24 mouse cellular contexts compared by ENCODE assay signal in genomic region chr4:98047369-98047768, GRCm38 (mm10).
DNase-seq lines count a peak whose midpoint lies in the region; ATAC-seq and TF ChIP-seq lines count a peak whose summit lies in the region.
"Had no signal": no experiment of that assay in that cellular context is flagged by ENCODE, and none has a peak within 500 bp of the region (broad histone marks: within the 10 kb centered on the region; RNA-seq: fewer than 3 reads in every experiment).

No protein-coding gene starts in this region.

- peak; percentile 21 for DNase-seq in heart, adult 11 months
- DNase-seq in heart, embryonic 10.5 days (ENCODE audit: low spot score) = no peak
- DNase-seq in midbrain, postnatal 0 days (ENCODE audit: low spot score) = peak; percentile 64
- no peak for DNase-seq in midbrain, embryonic 11.5 days (ENCODE audit: low spot score, missing footprints)
- DNase-seq in cerebellum, adult 8-10 months = peak; percentile 45
- peak; percentile 45 to 51 for DNase-seq in cerebellum, postnatal 36 days
- no peak for DNase-seq in adipocyte (ENCODE audit: low spot score)
- DNase-seq: adrenal gland, postnatal 25 days; gastrocnemius, postnatal 10 days; heart, postnatal 10 days; kidney, postnatal 36 days; right cerebral cortex, postnatal 14 days had no signal

- no peak overlapping the region for H3K9ac ChIP-seq in midbrain, postnatal 0 days (replicated peaks; ENCODE audit: low read length, poor library complexity, severe bottlenecking)
- H3K9ac ChIP-seq in midbrain, embryonic 11.5 days (ENCODE audit: low read length) = no peak overlapping the region
- H3K9ac ChIP-seq: heart, embryonic 12.5 days; kidney, embryonic 15.5 days; limb, embryonic 15.5 days; liver, embryonic 15.5 days; lung, embryonic 15.5 days had no signal

- H3K27me3 ChIP-seq in heart, embryonic 10.5 days (ENCODE audit: insufficient read depth, poor library complexity, severe bottlenecking) = no peaks in the 10 kb centered on the region
- no peaks in the 10 kb centered on the region for H3K27me3 ChIP-seq in midbrain, postnatal 0 days (ENCODE audit: insufficient read depth, low read length)
- H3K27me3 ChIP-seq in midbrain, embryonic 11.5 days (ENCODE audit: control insufficient read depth, insufficient read depth, low read length) = no peaks in the 10 kb centered on the region
- H3K27me3 ChIP-seq: heart, embryonic 12.5 days; kidney, embryonic 15.5 days; limb, embryonic 15.5 days; liver, embryonic 15.5 days; lung, embryonic 15.5 days had no signal

- H3K36me3 ChIP-seq in heart, embryonic 10.5 days = no peaks in the 10 kb centered on the region
- no peaks in the 10 kb centered on the region for H3K36me3 ChIP-seq in midbrain, postnatal 0 days (ENCODE audit: insufficient read depth, low read length)
- no peaks in the 10 kb centered on the region for H3K36me3 ChIP-seq in midbrain, embryonic 11.5 days (ENCODE audit: control insufficient read depth, insufficient read depth, low read length)
- H3K36me3 ChIP-seq: embryonic facial prominence, embryonic 10.5 days; forebrain, embryonic 10.5 days; kidney, embryonic 15.5 days; liver, embryonic 15.5 days had no signal

- TF ChIP-seq CTCF in midbrain, postnatal 0 days (IDR thresholded peaks at IDR 0.05) = no peak

- peaks cover 8% of the 10 kb centered on the region; the same call in 1 of the 2 replicates for H3K4me1 ChIP-seq in heart, embryonic 10.5 days
- no peaks in the 10 kb centered on the region for H3K4me1 ChIP-seq in midbrain, postnatal 0 days (ENCODE audit: insufficient read depth, low read length)
- H3K4me1 ChIP-seq in midbrain, embryonic 11.5 days (ENCODE audit: control insufficient read depth, insufficient read depth, low read length) = no peaks in the 10 kb centered on the region
- H3K4me1 ChIP-seq: liver, embryonic 15.5 days had no signal

- no peak overlapping the region for H3K27ac ChIP-seq in heart, embryonic 10.5 days
- no peak overlapping the region for H3K27ac ChIP-seq in midbrain, postnatal 0 days (ENCODE audit: low read depth, low read length)
- no peak overlapping the region for H3K27ac ChIP-seq in midbrain, embryonic 11.5 days (ENCODE audit: low read depth, low read length)
- H3K27ac ChIP-seq: embryonic facial prominence, embryonic 10.5 days; forebrain, embryonic 10.5 days; kidney, embryonic 15.5 days; limb, embryonic 15.5 days; liver, embryonic 15.5 days; lung, embryonic 15.5 days; macrophage had no signal

- no peak overlapping the region for H3K4me2 ChIP-seq in midbrain, postnatal 0 days (ENCODE audit: low read depth, low read length, poor library complexity, severe bottlenecking)
- no peak overlapping the region for H3K4me2 ChIP-seq in midbrain, embryonic 11.5 days
- H3K4me2 ChIP-seq: heart, embryonic 12.5 days; kidney, embryonic 15.5 days; limb, embryonic 15.5 days; liver, embryonic 15.5 days; lung, embryonic 15.5 days had no signal

- H3K9me3 ChIP-seq in heart, embryonic 10.5 days = no peaks in the 10 kb centered on the region
- H3K9me3 ChIP-seq in midbrain, postnatal 0 days (ENCODE audit: low read length) = no peaks in the 10 kb centered on the region
- no peaks in the 10 kb centered on the region for H3K9me3 ChIP-seq in midbrain, embryonic 11.5 days (ENCODE audit: control insufficient read depth, low read length)
- H3K9me3 ChIP-seq: embryonic facial prominence, embryonic 10.5 days; forebrain, embryonic 10.5 days; heart, embryonic 12.5 days; kidney, embryonic 15.5 days; limb, embryonic 15.5 days; liver, embryonic 15.5 days; lung, embryonic 15.5 days had no signal

- no peak overlapping the region for H3K4me3 ChIP-seq in heart, embryonic 10.5 days
- no peak overlapping the region for H3K4me3 ChIP-seq in midbrain, postnatal 0 days (ENCODE audit: low read depth, low read length)
- no peak overlapping the region for H3K4me3 ChIP-seq in midbrain, embryonic 11.5 days (ENCODE audit: low read depth, low read length)
- H3K4me3 ChIP-seq: embryonic facial prominence, embryonic 10.5 days; forebrain, embryonic 10.5 days; heart, embryonic 12.5 days; kidney, embryonic 15.5 days; limb, embryonic 15.5 days; liver, embryonic 15.5 days; lung, embryonic 15.5 days had no signal

- no peak for ATAC-seq in midbrain, postnatal 0 days (ENCODE audit: low FRiP score)
- ATAC-seq in midbrain, embryonic 11.5 days (ENCODE audit: low FRiP score) = no peak
- no peak for ATAC-seq in erythroblast, adult 5-6 weeks (replicated peaks; ENCODE audit: low FRiP score, poor library complexity, severe bottlenecking)
- ATAC-seq: forebrain, embryonic 16.5 days; intestine, postnatal 0 days; midbrain, embryonic 16.5 days had no signal

Comparison
In these comparisons a context has a peak if more than half of its experiments do, and no peak if none do; other contexts are left out.
1. DNase-seq: peak in heart, adult 11 months (single experiment), midbrain, postnatal 0 days (single experiment), cerebellum, adult 8-10 months (single experiment) and cerebellum, postnatal 36 days (2 of 2); none in heart, embryonic 10.5 days (single experiment), midbrain, embryonic 11.5 days (single experiment) and adipocyte (single experiment).